Mouse (Mus musculus) lung, embryonic 14.5 days (tissue): ENCODE measurements around the gene Slc6a6. TPM values are rescaled to one million over a fixed set of nuclear protein-coding genes. Genes with fewer than 3 reads are reported as not detected.

Experiments used
- ATAC-seq: fragments of 200-750 bp; cut with Nextera tagmentation; 2 replicates; pipeline ENCODE4 v1.8.0; 2017; ENCODE audit warnings: mild to moderate bottlenecking, moderate TSS enrichment, moderate library complexity; ENCODE audit not compliant: insufficient read depth
- DNase-seq: peaks from one replicate; pipeline ENCODE4 v3.0.0-alpha.2; 2015
- H3K27ac ChIP-seq: fragments of 300-500 bp; sonication (generic); 2 replicates; pipeline ENCODE4 v1.5.1; 2014; ENCODE audit warnings: low read depth, mild to moderate bottlenecking, moderate library complexity
- H3K27me3 ChIP-seq: fragments of 300-500 bp; sonication (generic); 2 replicates; pipeline ENCODE4 v1.6.1; 2014; ENCODE audit warnings: low read length, control low read depth; ENCODE audit not compliant: insufficient read depth
- H3K36me3 ChIP-seq: fragments of 300-500 bp; sonication (generic); 2 replicates; pipeline ENCODE4 v1.6.1; 2014; ENCODE audit warnings: control low read depth; ENCODE audit not compliant: insufficient read depth
- H3K4me1 ChIP-seq: fragments of 300-500 bp; sonication (generic); 2 replicates; pipeline ENCODE4 v1.6.1; 2014; ENCODE audit warnings: antibody characterized with exemption, control low read depth; ENCODE audit not compliant: insufficient read depth
- H3K4me2 ChIP-seq: fragments of 300-500 bp; sonication (generic); 2 replicates; pipeline ENCODE4 v1.6.1; 2014; ENCODE audit warnings: mild to moderate bottlenecking
- H3K4me3 ChIP-seq: fragments of 300-500 bp; sonication (generic); 2 replicates; pipeline ENCODE4 v1.5.1; 2014; ENCODE audit warnings: low read depth, low read length
- H3K9ac ChIP-seq: fragments of 300-500 bp; sonication (generic); 2 replicates; pipeline ENCODE4 v1.6.1; 2014
- H3K9me3 ChIP-seq: fragments of 300-500 bp; sonication (generic); 2 replicates; pipeline ENCODE4 v1.6.1; 2016; ENCODE audit warnings: low read depth, low read length, control low read depth
- CTCF ChIP-seq: IDR thresholded peaks from 2 replicates; pipeline ENCODE4 v1.5.1; 2016; ENCODE audit warnings: antibody characterized with exemption, low read depth
- WGBS: fragments of 180-500 bp; shearing (Covaris S2); extraction: QIAGEN DNeasy Blood & Tissue Kit; methylation state at CpG from one replicate; pipeline ENCODE4 v1.1.7; 2014; 5-methylcytosine and 5-hydroxymethylcytosine counted together
- polyA plus RNA-seq: library from polyadenylated mRNA; unstranded; fragments of >200 nt; fragmentation: Nextera tagmentation; extraction: Ambion mirVana; gene quantifications from 2 replicates; pipeline ENCODE4 v1.2.1, GENCODE M21; 2014

Gene Slc6a6
- polyA plus RNA-seq, 1 experiment from 2014 or later, result 47.6 TPM

- ATAC-seq (no peak), DNase-seq (no peak)
- Histone ChIP-seq H3K36me3 (peaks cover 40% of the 10 kb centered on the region), H3K9ac (no peak overlapping the region), H3K9me3 (no peaks in the 10 kb centered on the region), H3K27me3 (no peaks in the 10 kb centered on the region), H3K4me1 (no peaks in the 10 kb centered on the region), H3K4me2 (no peak overlapping the region), H3K27ac (no peak overlapping the region), H3K4me3 (no peak overlapping the region)
- WGBS, result 58% methylated on average over 4 of the region's 4 CpGs
- TF ChIP-seq CTCF, result no peak
Measured at GRCm38 (mm10) chr6:91699482-91700200, 15.8 kb downstream of the Slc6a6 start.

GRCm38 (mm10) chr6:91700823-91701621 lies 17.2 kb downstream of the Slc6a6 start:
- no peaks in the 10 kb centered on the region for H3K4me1 ChIP-seq
- H3K27ac ChIP-seq, result no peak overlapping the region; the same call in 1 of the 2 replicates
- H3K4me2 ChIP-seq, result no peak overlapping the region
- no peak overlapping the region for H3K4me3 ChIP-seq
- no peaks in the 10 kb centered on the region for H3K9me3 ChIP-seq
- DNase-seq (no peak), ATAC-seq (peak; percentile 31; the same call in 1 of the 2 replicates)
- H3K27me3 ChIP-seq, result no peaks in the 10 kb centered on the region
- H3K9ac ChIP-seq, result no peak overlapping the region
- TF ChIP-seq CTCF, result no peak
- 73% methylated on average over 11 of the region's 11 CpGs for WGBS
- H3K36me3 ChIP-seq, result peaks cover 43% of the 10 kb centered on the region

- Histone ChIP-seq H3K4me3 (no peak overlapping the region), H3K27ac (no peak overlapping the region), H3K9ac (no peak overlapping the region), H3K9me3 (no peaks in the 10 kb centered on the region), H3K4me2 (no peak overlapping the region), H3K4me1 (no peaks in the 10 kb centered on the region), H3K36me3 (peaks cover 43% of the 10 kb centered on the region), H3K27me3 (no peaks in the 10 kb centered on the region)
- no peak for DNase-seq
- ATAC-seq, result no peak
- TF ChIP-seq CTCF, result no peak
- 85% methylated on average over 2 of the region's 2 CpGs for WGBS
Measured at GRCm38 (mm10) chr6:91703459-91703858, 19.6 kb downstream of the Slc6a6 start.

- Histone ChIP-seq H3K4me3 (no peak overlapping the region), H3K27ac (no peak overlapping the region), H3K9me3 (no peaks in the 10 kb centered on the region), H3K36me3 (peaks cover 43% of the 10 kb centered on the region), H3K4me1 (no peaks in the 10 kb centered on the region), H3K27me3 (no peaks in the 10 kb centered on the region), H3K4me2 (no peak overlapping the region), H3K9ac (no peak overlapping the region)
- no peak for ATAC-seq
- DNase-seq, result no peak
- TF ChIP-seq CTCF, result no peak
- 85% methylated on average over 1 of the region's 1 CpGs for WGBS
Measured at GRCm38 (mm10) chr6:91704446-91704845, 20.6 kb downstream of the Slc6a6 start.

GRCm38 (mm10) chr6:91705651-91706050 lies 21.8 kb downstream of the Slc6a6 start:
- peaks cover 38% of the 10 kb centered on the region for H3K36me3 ChIP-seq
- H3K4me1 ChIP-seq, result no peaks in the 10 kb centered on the region
- no peaks in the 10 kb centered on the region for H3K27me3 ChIP-seq
- no peak for TF ChIP-seq CTCF
- DNase-seq (no peak), ATAC-seq (no peak)
- no peaks in the 10 kb centered on the region for H3K9me3 ChIP-seq
- 45% methylated on average over 4 of the region's 4 CpGs for WGBS
- H3K27ac ChIP-seq, result no peak overlapping the region
- H3K4me2 ChIP-seq, result no peak overlapping the region
- H3K9ac ChIP-seq, result no peak overlapping the region
- no peak overlapping the region for H3K4me3 ChIP-seq

- H3K9me3 ChIP-seq, result no peaks in the 10 kb centered on the region
- 44% methylated on average over 13 of the region's 13 CpGs for WGBS
- no peak for ATAC-seq
- H3K4me2 ChIP-seq, result no peak overlapping the region
- no peak overlapping the region for H3K9ac ChIP-seq
- no peak overlapping the region for H3K27ac ChIP-seq
- no peak for DNase-seq
- TF ChIP-seq CTCF, result no peak
- no peaks in the 10 kb centered on the region for H3K27me3 ChIP-seq
- H3K4me3 ChIP-seq, result no peak overlapping the region
- H3K4me1 ChIP-seq, result no peaks in the 10 kb centered on the region
- H3K36me3 ChIP-seq, result peaks cover 32% of the 10 kb centered on the region
Measured at GRCm38 (mm10) chr6:91706072-91706776, 22.4 kb downstream of the Slc6a6 start.
